Mouse (Mus musculus) ovary, adult 2 months (tissue): ENCODE results near the gene Plk2. TPM values are rescaled to one million over a fixed set of nuclear protein-coding genes. Genes with fewer than 3 reads are reported as not detected.

ENCODE experiments used
- polyA plus RNA-seq: library from polyadenylated mRNA; depleted of rRNA; stranded (reverse); fragments of >200 nt; gene quantifications from 2 replicates; pipeline ENCODE4 v1.2.3, GENCODE M21; 2012; rRNA removed

The Plk2 gene
- polyA plus RNA-seq: 7.8 and 9.6 TPM in 2 replicates

DNA sequence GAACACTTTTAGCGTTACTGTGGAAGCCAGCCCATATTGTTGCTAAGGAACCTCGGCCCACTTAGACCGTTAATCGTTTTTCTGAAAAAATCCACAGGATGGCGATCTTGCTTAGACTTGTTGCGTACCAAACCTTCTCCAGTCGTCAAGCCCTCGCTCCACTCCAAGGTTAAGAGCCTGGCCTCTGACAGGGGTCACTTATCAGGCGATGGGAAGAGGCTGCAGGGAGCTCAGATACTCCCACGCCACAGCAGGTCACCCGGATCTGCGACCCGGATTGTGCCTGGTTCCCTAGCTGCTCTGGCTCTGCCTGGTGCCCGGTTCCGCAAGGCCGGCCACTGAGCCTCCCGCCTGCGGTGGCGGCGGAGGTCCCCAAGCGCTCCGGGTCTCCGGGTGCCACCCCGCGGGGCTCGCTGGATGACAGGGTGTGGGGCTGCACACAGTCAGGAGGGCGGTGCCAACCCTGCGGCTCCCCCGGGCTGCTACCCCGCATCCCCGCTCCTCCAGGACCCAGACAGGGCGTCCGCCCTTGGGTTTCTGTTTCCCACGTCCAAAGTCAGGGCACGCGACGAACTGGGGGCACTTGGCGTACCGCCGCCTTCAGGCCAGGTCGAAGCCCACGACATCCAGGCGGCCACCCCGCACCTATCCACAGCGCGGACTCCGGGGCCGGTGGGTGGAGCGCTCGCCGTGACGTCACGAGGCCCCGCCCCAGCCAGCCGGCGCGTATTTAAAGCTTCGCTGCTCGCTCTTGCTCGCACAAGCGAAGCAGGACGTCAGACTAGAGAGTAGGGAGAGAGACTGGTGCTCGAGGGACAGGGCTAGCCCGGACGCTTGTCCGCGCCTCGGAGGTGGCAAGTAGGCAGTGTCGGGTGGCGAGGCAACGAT, at the start of gene Plk2:
Gene Plk2, plus strand, starts transcription at position 756 of the 888 bp plus-strand sequence.

DNA sequence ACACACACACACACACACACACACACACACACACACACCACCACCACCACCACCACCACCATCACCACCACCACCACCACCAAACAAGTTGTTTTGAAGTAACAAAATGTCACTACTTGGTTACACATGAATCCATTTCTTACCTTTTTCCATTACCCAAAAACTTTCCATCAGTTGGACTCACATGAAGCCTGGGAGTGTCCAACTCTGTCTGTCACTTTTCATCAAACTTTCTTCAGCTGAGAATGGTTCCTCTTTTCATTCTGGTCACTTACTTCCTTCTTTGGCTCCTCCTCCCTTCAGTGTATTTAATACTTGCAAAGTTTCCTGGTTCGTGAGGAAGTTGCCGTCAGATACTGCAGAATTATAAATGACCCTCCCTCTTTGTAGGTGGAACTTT, 37.9 kb upstream of the Plk2 start, which contains the start of gene Gapt:
Gene Gapt, minus strand, starts transcription at position 259 of the 400 bp plus-strand sequence.

Other genes with a start within 250 kb of the Plk2 start
- not detected in 2 replicates for gene Rab3c, start 114.0 kb upstream of the Plk2 start, polyA plus RNA-seq
- 0.26 and 0.47 TPM in 2 replicates for gene Gapt, start 37.8 kb upstream of the Plk2 start, polyA plus RNA-seq